Mouse (Mus musculus): ENCODE results near the gene Dcun1d3. TPM values are rescaled to one million over a fixed set of nuclear protein-coding genes. Genes with fewer than 3 reads are reported as not detected.

Dcun1d3 gene
- total RNA-seq (2021) (10 to 100 TPM; 26.8 to 44.8 TPM), polyA plus RNA-seq (2012; rRNA removed) (6.5 and 6.7 TPM in 2 replicates)
- long read RNA-seq, full-length matches to known transcripts: 10 of 14 reads
- long read RNA-seq, partial matches to known transcripts: 0 of 14 reads
- long read RNA-seq, other reads (novel, unspliced or antisense): 4 of 14 reads

DNA sequence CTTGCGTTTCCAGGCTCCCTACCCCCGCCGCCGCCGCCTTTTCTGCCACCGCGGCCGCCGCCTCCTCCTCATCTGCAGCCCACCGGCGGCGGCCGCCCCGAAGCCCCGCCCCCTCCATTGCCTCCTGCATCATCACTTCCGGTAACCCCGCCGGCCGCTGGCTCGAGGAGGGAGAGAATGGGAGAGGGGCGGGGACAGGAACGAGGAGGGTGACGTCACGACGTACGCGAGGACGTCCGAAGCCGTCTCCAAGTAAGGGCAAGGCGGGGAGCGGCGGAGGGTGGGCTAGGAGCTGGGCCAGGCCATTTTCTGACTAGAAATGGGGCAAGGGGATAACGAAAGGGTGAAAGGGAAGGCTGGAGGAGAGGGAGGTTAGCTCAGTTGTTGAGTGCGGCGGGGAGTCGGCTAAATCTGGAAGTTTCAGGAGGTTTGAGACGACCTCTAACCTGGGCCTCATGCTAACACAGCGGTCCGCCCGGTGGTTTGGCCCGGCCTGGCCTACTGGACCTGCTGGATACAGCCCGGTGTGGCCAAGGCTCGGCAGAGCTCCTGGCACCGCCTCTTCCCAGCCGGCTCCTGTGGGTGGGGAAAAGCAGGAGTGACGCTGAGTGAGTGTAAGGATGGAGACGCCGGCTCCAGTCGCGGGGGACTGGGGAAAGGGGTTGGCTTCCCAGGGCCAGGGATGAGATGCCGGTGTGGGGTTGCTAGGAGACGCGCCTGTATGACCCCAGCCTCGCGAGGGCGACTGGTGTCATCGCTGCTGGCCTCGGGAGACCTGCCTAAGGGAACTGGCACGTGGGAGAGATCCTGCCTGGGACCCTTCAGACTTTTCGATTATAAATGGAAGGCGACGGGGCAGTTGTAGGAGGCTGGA, at the start of gene Dcun1d3, which contains the start of gene Lyrm1:
Dcun1d3 (minus strand) TSS at position 660 of the 874 bp plus-strand sequence.
Lyrm1 (plus strand) TSS at position 223 of the 874 bp plus-strand sequence.
- DNase-seq: peak; percentile 98

DNA sequence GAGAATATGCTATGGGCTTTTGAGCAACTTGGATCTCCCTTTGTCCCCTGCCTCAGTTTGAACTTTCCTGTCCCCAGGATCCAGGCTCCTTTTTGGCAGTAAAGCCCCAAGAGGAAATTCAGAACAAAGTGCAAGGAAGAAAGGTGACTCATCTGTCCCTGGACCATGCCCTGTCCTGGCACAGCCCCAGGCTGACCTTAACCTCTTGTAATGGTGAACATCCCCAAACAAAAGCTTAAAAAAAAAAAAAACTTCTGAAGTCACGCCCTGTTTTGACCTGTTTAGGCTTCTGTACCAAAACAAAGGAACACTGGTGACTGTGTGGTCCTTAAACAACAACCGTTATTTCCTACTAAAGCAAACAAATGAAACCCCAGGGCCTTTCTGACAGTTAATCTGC, 45.5 kb upstream of the Dcun1d3 start:
- DNase-seq: peak; percentile 87

- DNase-seq: no peak
Measured at GRCm38 (mm10) chr7:119937036-119937435, 40.9 kb upstream of the Dcun1d3 start.

DNA sequence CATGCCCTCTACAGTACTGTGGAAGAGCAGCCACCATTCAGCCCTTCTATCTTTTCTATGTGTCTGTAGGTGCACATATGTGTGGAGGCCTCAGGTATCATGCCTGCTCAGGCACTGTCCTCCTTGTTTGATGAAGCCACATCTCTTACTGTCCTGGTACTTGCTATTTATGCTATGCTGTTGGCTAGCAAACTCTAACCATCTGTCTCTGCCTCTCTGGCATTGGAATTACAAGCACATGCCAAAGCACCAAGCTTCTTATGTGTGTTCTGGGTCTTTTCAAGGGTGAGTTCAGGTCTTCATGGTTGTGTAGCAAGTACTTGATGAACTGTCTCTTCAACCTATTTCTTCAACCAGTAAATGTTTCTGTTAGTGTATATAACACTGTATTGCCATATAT, 40.2 kb upstream of the Dcun1d3 start:
- DNase-seq: no peak

DNA sequence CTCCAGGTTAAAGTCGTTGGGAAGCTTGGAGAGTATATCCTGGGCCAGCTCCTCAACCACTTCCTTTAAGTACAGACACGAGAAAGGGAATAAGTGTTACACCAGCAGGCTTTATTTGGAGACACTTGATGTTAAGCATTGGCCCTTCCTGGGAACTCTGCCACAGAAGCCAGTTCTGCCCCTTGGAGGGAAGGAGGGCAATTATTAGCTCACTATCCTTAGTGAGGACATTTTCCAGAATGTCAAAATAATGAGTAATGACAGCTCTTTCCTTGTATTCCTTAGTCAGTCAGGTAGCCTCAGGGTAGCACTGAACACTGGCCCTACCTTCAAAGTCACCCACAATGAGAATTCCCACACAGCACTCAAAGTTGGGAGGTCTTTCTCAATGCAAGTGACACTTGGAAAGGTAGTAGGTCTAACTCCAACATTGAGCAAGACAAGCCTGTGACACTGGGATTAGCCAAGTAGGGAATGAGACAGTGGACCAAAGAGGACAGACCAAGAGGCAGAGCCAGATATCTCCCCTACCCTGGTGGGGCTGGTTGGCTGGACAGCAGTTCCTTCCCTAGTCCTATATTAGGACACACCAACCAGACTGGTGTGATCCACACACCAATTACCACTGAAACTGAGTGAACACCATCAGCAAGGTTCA, 32.8 kb upstream of the Dcun1d3 start:
- peak; percentile 14 for DNase-seq

DNA sequence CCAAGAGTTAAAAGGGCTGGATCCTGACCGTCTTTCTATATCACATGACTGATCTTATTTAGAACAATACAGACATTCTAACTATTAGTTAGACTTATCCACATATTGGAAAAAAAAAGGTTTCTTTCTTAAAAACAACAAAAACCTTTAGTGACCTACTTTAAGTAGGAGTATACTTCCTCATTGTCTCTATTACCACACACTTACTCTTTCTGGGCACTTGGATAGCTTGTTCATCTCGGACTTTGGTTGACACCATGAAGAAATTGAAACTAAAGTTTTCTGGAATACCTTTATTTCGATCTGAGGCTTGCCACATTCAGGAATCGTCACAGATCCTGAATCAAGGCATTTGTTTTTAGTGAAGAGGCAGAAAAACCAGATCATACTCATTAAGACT, 25.0 kb upstream of the Dcun1d3 start:
- no peak for DNase-seq

DNA sequence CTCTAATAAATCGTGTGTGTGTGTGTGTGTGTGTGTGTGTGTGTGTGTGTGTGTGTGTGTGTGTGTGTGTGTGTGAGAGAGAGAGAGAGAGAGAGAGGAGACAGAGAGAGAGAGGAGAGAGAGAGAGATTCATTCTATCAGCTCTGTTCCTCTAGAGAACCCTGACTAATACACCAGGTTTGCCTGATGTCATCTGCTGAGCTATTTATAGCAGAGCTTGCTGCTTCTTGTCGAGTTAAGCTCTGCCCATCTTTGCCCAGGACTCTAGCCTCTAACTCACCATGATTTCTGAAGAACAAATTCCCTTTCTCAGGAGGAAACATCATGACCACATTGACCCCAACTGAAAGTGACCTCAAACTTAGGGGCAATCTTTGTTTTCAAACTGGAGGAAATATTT, 24.4 kb upstream of the Dcun1d3 start:
- DNase-seq: peak; percentile 14

DNA sequence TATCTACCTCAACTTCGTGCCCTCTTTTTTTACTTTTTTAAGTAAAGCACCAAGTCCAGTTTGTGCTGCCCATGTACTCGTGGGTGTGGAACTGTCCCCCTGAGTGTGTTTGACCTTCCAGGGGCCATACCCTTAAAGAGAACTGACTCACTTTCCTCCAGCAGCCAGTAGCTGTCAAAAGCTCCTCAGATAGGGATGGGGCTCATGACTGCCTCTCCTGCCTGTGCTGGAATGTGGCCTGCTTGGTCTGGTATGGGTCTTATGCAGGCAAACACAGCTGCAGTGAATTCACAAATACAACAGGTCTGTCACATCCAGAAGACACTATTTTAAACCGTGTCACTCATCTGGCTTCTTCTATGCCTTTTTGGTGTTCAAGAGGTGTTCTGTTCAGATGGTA, 15.6 kb upstream of the Dcun1d3 start:
- DNase-seq: no peak

DNA sequence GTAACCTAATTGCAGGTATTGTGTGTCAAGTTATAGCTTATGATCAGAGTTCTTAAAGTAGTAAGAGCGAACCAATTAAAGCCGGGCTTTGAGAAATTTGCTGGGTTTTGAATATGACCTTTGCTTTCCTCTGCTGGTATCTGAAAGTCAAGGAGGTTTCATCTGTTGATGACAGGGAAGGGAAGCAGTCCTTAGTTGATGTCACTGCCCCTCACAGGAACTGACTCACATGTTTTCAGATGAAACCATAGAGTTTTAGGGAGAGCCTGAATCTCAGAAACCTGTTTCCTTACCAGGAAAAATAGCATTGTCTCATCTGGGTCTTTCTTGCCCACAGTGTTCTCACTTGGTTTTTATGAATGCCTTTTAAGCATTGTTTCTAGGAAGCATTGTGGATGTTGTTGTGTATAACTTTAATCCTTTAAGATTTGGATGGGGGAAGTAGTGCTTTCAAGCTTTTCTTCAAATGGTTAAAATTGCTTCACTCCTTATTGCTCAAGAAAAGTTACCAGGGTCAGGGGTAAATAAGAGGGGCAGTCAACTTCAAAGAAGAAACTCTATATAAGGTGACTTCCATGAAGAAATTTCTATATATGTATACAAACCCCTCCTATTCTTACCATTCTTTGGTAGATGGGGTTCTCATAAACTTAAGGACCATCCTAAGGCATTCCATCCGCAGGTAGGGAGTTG, 10.6 kb upstream of the Dcun1d3 start:
- no peak for DNase-seq

- DNase-seq: no peak
Measured at GRCm38 (mm10) chr7:119899386-119900057, 3.4 kb upstream of the Dcun1d3 start.

DNA sequence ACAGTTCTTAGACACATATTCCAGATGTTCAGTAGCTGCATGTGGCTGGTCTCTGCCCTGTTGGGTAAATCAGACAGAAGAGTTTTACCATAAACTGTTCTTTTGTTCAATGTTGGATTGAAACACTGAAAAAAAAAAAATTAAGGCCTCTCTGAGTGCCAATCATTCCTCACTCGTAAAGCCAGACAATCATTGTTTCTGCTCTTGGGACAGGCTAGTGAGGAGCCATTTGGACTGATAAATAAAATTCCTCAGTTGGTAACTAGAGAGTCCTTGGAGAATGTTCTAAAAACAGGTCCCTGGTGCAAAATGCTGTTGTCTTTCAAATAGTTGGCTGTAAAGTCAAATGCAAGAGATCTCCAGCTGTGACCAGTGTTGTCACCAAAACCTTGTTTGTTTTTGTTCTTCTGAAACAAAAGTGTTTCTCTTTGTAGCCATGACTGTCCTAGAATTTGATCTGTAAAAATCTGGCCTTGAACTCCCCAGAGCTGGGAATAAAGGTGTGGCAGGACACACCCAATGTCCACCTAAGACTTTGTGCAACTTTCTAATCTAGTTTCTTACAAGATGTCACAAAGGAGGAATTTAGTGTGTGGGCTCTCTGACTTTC, 2.3 kb upstream of the Dcun1d3 start:
- DNase-seq: no peak

- no peak for DNase-seq
Measured at GRCm38 (mm10) chr7:119897521-119898109, 1.5 kb upstream of the Dcun1d3 start.

- DNase-seq: peak; percentile 12
Measured at GRCm38 (mm10) chr7:119894818-119895544, 1.1 kb downstream of the Dcun1d3 start.

GRCm38 (mm10) chr7:119892742-119893141, 3.4 kb downstream of the Dcun1d3 start:
- DNase-seq: peak; percentile 18

GRCm38 (mm10) chr7:119892198-119892597, 3.9 kb downstream of the Dcun1d3 start:
- no peak for DNase-seq

GRCm38 (mm10) chr7:119887887-119888286, 8.2 kb downstream of the Dcun1d3 start:
- DNase-seq: no peak

GRCm38 (mm10) chr7:119881229-119881628, 14.9 kb downstream of the Dcun1d3 start:
- DNase-seq: no peak

- DNase-seq: peak; percentile 28
Measured at GRCm38 (mm10) chr7:119880345-119880744, 15.8 kb downstream of the Dcun1d3 start.

- DNase-seq: no peak
Measured at GRCm38 (mm10) chr7:119879171-119879570, 16.9 kb downstream of the Dcun1d3 start.

GRCm38 (mm10) chr7:119875776-119876440, 20.2 kb downstream of the Dcun1d3 start:
- DNase-seq: no peak
